Mouse (Mus musculus) kidney, adult 2 months (tissue): ENCODE data around the gene H2-T22.

ENCODE experiments used
- CTCF ChIP-seq: fragments of 200-500 bp; conservative IDR thresholded peaks from 2 replicates; pipeline ENCODE4 v1.5.1; 2011; ENCODE audit warnings: low read depth, mild to moderate bottlenecking, control low read depth, low read length, moderate library complexity, mixed read lengths; ENCODE audit not compliant: insufficient read depth, insufficient read length
- POLR2A ChIP-seq: fragments of 200-500 bp; IDR thresholded peaks from one replicate; pipeline ENCODE4 v1.6.1; 2011; ENCODE audit warnings: low read depth, low read length, control low read depth

DNA sequence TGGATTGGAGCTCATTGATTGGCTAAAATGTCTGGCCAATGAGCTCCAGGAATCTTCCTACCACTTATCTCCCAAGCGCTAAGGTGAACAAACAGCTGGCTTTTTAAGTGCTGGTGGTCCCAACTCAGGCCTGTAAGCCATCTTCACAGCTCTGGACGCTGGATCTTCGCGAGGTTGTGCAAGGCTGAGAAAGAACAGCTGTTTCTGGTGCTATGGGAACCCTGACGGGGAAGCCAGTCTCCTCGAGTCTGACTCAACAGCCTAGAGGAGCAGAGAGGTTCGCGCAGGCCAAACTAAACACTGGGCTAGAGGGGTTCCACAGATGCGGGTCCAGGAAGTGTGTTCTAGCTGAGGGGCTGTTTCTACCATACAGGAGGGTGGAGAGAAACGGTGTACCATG lies 50.8 kb downstream of the H2-T22 start:
- TF ChIP-seq CTCF (no peak), POLR2A (no peak)
